Mouse (Mus musculus) embryonic facial prominence, embryonic 14.5 days (tissue): ENCODE measurements around the gene Gm21954. TPM values are rescaled to one million over a fixed set of nuclear protein-coding genes. Genes with fewer than 3 reads are reported as not detected.

Source experiments
- ATAC-seq: fragments of 200-750 bp; cut with Nextera tagmentation; 2 replicates; pipeline ENCODE4 v1.8.0; 2017; ENCODE audit warnings: low read depth, moderate number of reproducible peaks, moderate TSS enrichment
- DNase-seq: peaks from one replicate; pipeline ENCODE4 v3.0.0-alpha.2; 2015; ENCODE audit warnings: low spot score
- H3K27ac ChIP-seq: fragments of 300-500 bp; sonication (generic); replicated peaks from 2 replicates; pipeline ENCODE4 v1.5.1; 2014; ENCODE audit warnings: low read depth, mild to moderate bottlenecking, low read length, moderate library complexity
- H3K27me3 ChIP-seq: fragments of 300-500 bp; sonication (generic); replicated peaks from 2 replicates; pipeline ENCODE4 v1.6.1; 2014; ENCODE audit warnings: low read length; ENCODE audit not compliant: control insufficient read depth, insufficient read depth
- H3K36me3 ChIP-seq: fragments of 300-500 bp; sonication (generic); 2 replicates; pipeline ENCODE4 v1.6.1; 2014; ENCODE audit warnings: low read length, mixed read lengths; ENCODE audit not compliant: control insufficient read depth, insufficient read depth
- H3K4me1 ChIP-seq: fragments of 300-500 bp; sonication (generic); 2 replicates; pipeline ENCODE4 v1.6.1; 2014; ENCODE audit warnings: antibody characterized with exemption, low read length; ENCODE audit not compliant: control insufficient read depth, insufficient read depth
- H3K4me2 ChIP-seq: fragments of 300-500 bp; sonication (generic); 2 replicates; pipeline ENCODE4 v1.6.1; 2014; ENCODE audit warnings: low read depth, mild to moderate bottlenecking, low read length, moderate library complexity, mixed read lengths
- H3K4me3 ChIP-seq: fragments of 300-500 bp; sonication (generic); 2 replicates; pipeline ENCODE4 v1.5.1; 2014; ENCODE audit warnings: low read depth, mild to moderate bottlenecking, low read length
- H3K9ac ChIP-seq: fragments of 300-500 bp; sonication (generic); 2 replicates; pipeline ENCODE4 v1.6.1; 2014; ENCODE audit warnings: low read depth, mild to moderate bottlenecking, low read length, moderate library complexity, mixed read lengths
- H3K9me3 ChIP-seq: fragments of 300-500 bp; sonication (generic); 2 replicates; pipeline ENCODE4 v1.6.1; 2016; ENCODE audit warnings: low read length; ENCODE audit not compliant: control insufficient read depth
- WGBS: fragments of 180-500 bp; shearing (Covaris S2); extraction: QIAGEN DNeasy Blood & Tissue Kit; methylation state at CpG from one replicate; pipeline ENCODE4 v1.1.7; 2014; 5-methylcytosine and 5-hydroxymethylcytosine counted together
- polyA plus RNA-seq: library from polyadenylated mRNA; unstranded; fragments of >200 nt; fragmentation: Nextera tagmentation; extraction: Ambion mirVana; gene quantifications from 2 replicates; pipeline ENCODE4 v1.2.1, GENCODE M21; 2014

Gene Gm21954
- polyA plus RNA-seq, 1 experiment from 2014 or later, result not detected

- Histone ChIP-seq H3K36me3 (no peaks in the 10 kb centered on the region), H3K4me2 (no peak overlapping the region), H3K4me1 (peaks cover 21% of the 10 kb centered on the region), H3K9me3 (no peaks in the 10 kb centered on the region), H3K4me3 (no peak overlapping the region), H3K27me3 (no peaks in the 10 kb centered on the region), H3K27ac (no peak overlapping the region), H3K9ac (no peak overlapping the region)
- WGBS, result 31% methylated on average over 8 of the region's 8 CpGs
- no peak for DNase-seq
- ATAC-seq, result no peak
These were observed 51.5 kb downstream of the Gm21954 start for GRCm38 (mm10) chr3:55420436-55421083.

GRCm38 (mm10) chr3:55419334-55419733 lies 52.7 kb downstream of the Gm21954 start:
- peak overlapping the region; percentile 30; the same call in 1 of the 2 replicates for H3K27ac ChIP-seq
- H3K36me3 ChIP-seq, result no peaks in the 10 kb centered on the region
- no peaks in the 10 kb centered on the region for H3K27me3 ChIP-seq
- 19% methylated on average over 3 of the region's 3 CpGs for WGBS
- no peaks in the 10 kb centered on the region for H3K9me3 ChIP-seq
- DNase-seq (peak; percentile 55), ATAC-seq (no peak)
- no peak overlapping the region for H3K4me3 ChIP-seq
- H3K4me2 ChIP-seq, result no peak overlapping the region
- H3K9ac ChIP-seq, result no peak overlapping the region
- H3K4me1 ChIP-seq, result peaks cover 23% of the 10 kb centered on the region

- WGBS, result 66% methylated on average over 6 of the region's 6 CpGs
- DNase-seq (no peak), ATAC-seq (no peak)
- Histone ChIP-seq H3K27me3 (no peaks in the 10 kb centered on the region), H3K4me1 (peaks cover 18% of the 10 kb centered on the region), H3K9me3 (no peaks in the 10 kb centered on the region), H3K4me3 (no peak overlapping the region), H3K9ac (no peak overlapping the region), H3K27ac (peak overlapping the region; percentile 49), H3K4me2 (no peak overlapping the region), H3K36me3 (no peaks in the 10 kb centered on the region)
These were observed 53.2 kb downstream of the Gm21954 start for GRCm38 (mm10) chr3:55418845-55419244.

GRCm38 (mm10) chr3:55415527-55415950 lies 56.5 kb downstream of the Gm21954 start:
- DNase-seq (peak; percentile 68), ATAC-seq (peak; percentile 70; the same call in 1 of the 2 replicates)
- Histone ChIP-seq H3K9me3 (0 out of 2 replicates have a peak, but pooled peaks cover 6% of the 10 kb centered on the region), H3K27ac (peak overlapping the region; percentile 3; the same call in 1 of the 2 replicates), H3K9ac (peak overlapping the region; percentile 9; the same call in 1 of the 2 replicates), H3K4me1 (peaks cover 15% of the 10 kb centered on the region), H3K4me3 (no peak overlapping the region), H3K36me3 (no peaks in the 10 kb centered on the region), H3K27me3 (no peaks in the 10 kb centered on the region), H3K4me2 (peak overlapping the region; percentile 34)
- 26% methylated on average over 14 of the region's 14 CpGs for WGBS

Other genes with a start within 250 kb of the Gm21954 start
- gene Dclk1, start 229.8 kb downstream of the Gm21954 start, polyA plus RNA-seq, result 73.7 and 75.0 TPM in 2 replicates